Mouse (Mus musculus): ENCODE measurements at regions not wholly inside any gene's neighbourhood (a gene's known extent, or its start where the extent isn't known, plus 50 kb on each side); places are given as distances from the start of the nearest gene placed in this dataset.

DNA sequence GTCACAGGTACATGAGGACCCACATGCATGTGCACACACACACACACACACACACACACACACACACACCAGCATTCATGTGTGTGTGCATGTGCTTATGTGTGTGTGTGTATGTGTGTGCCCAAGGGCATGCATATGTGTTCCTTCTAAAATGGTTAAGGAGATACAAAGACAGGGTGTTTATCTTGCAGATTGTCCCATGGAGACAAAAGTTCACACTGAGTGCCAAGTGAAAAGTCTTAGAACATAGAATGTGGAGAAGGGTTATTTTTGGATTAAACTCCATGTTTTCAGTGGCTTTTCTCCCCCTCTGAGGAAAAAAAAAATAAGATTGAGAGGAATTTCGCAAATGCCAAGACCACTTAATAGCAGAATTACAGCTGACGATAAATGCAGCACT, 609.9 kb downstream of the Lmo4 start:
- no peak for TF ChIP-seq CTCF (IDR thresholded peaks at IDR 0.05)
- no peak for TF ChIP-seq EP300 (IDR thresholded peaks at IDR 0.05)

All from lung, postnatal 0 days (tissue).